Mouse (Mus musculus) common myeloid progenitor, adult 5-6 weeks (primary cell): ENCODE data around the gene Olfr370. TPM values are rescaled to one million over a fixed set of nuclear protein-coding genes. Genes with fewer than 3 reads are reported as not detected.

ENCODE experiments used
- total RNA-seq: library from RNA; stranded (forward); fragments of 200-1000, 187-1606 nt; gene quantifications from 2 replicates; pipeline ENCODE4 v1.2.3, GENCODE M21; 2017

Gene Olfr370
- total RNA-seq, 1 experiment from 2014 or later = not detected

Other genes starting within 250 kb of the Olfr370 start
- not detected in 2 replicates for gene Ucp1, start 245.4 kb upstream of the Olfr370 start, total RNA-seq
- gene Elmod2, start 203.3 kb upstream of the Olfr370 start, total RNA-seq = 18.6 and 21.8 TPM in 2 replicates
- not detected in 2 replicates for gene Mgat4d, start 187.3 kb upstream of the Olfr370 start, total RNA-seq
- gene Clgn, start 145.9 kb upstream of the Olfr370 start, total RNA-seq = 0.23 and 1.2 TPM in 2 replicates
- gene Scoc, start 77.4 kb upstream of the Olfr370 start, total RNA-seq = 52.8 and 70.0 TPM in 2 replicates
- 169 and 208 TPM in 2 replicates for gene Ndufb7, start 30.9 kb downstream of the Olfr370 start, total RNA-seq
- gene Tecr, start 72.2 kb downstream of the Olfr370 start, total RNA-seq = 260 and 286 TPM in 2 replicates
- gene Dnajb1, start 72.4 kb downstream of the Olfr370 start, total RNA-seq = 60.2 and 72.6 TPM in 2 replicates
- gene Gipc1, start 116.9 kb downstream of the Olfr370 start, total RNA-seq = 18.2 and 18.5 TPM in 2 replicates
- 1.6 and 4.5 TPM in 2 replicates for gene Ptger1, start 130.9 kb downstream of the Olfr370 start, total RNA-seq
- gene Pkn1, start 163.4 kb downstream of the Olfr370 start, total RNA-seq = 34.4 and 63.9 TPM in 2 replicates
- gene Ddx39, start 179.4 kb downstream of the Olfr370 start, total RNA-seq = 109 and 124 TPM in 2 replicates
- gene Adgre5, start 205.5 kb downstream of the Olfr370 start, total RNA-seq = 15.0 and 15.2 TPM in 2 replicates